Mouse (Mus musculus) limb, embryonic 10.5 days (tissue): ENCODE results near the gene Lonrf2. TPM values are rescaled to one million over a fixed set of nuclear protein-coding genes. Genes with fewer than 3 reads are reported as not detected.

Experiments
- DNase-seq: peaks from one replicate; pipeline ENCODE4 v3.0.0-alpha.2; 2017; ENCODE audit warnings: low spot score
- H3K27ac ChIP-seq: fragments of 300-500 bp; sonication (generic); 2 replicates; pipeline ENCODE4 v1.5.1; 2016; ENCODE audit warnings: mild to moderate bottlenecking
- H3K27me3 ChIP-seq: fragments of 300-500 bp; sonication (generic); 2 replicates; pipeline ENCODE4 v1.6.1; 2016; ENCODE audit warnings: low read depth, mild to moderate bottlenecking; ENCODE audit not compliant: poor library complexity, severe bottlenecking
- H3K36me3 ChIP-seq: fragments of 300-500 bp; sonication (generic); 2 replicates; pipeline ENCODE4 v1.6.1; 2016; ENCODE audit warnings: mild to moderate bottlenecking, moderate library complexity
- H3K4me1 ChIP-seq: fragments of 300-500 bp; sonication (generic); 2 replicates; pipeline ENCODE4 v1.6.1; 2016
- H3K4me3 ChIP-seq: fragments of 300-500 bp; sonication (generic); 2 replicates; pipeline ENCODE4 v1.5.1; 2016; ENCODE audit warnings: mild to moderate bottlenecking, moderate library complexity
- H3K9me3 ChIP-seq: fragments of 300-500 bp; sonication (generic); replicated peaks from 2 replicates; pipeline ENCODE4 v1.6.1; 2016; ENCODE audit warnings: mild to moderate bottlenecking
- WGBS: fragments of 180-500 bp; shearing (Covaris S2); methylation state at CpG from one replicate; pipeline ENCODE4 v1.1.7; 2016; 5-methylcytosine and 5-hydroxymethylcytosine counted together
- polyA plus RNA-seq: library from polyadenylated mRNA; unstranded; fragments of >200 nt; fragmentation: Nextera tagmentation; extraction: Ambion mirVana; gene quantifications from 2 replicates; pipeline ENCODE4 v1.2.1, GENCODE M21; 2016

The Lonrf2 gene
- polyA plus RNA-seq, 1 experiment from 2014 or later = 0.38 TPM

DNA sequence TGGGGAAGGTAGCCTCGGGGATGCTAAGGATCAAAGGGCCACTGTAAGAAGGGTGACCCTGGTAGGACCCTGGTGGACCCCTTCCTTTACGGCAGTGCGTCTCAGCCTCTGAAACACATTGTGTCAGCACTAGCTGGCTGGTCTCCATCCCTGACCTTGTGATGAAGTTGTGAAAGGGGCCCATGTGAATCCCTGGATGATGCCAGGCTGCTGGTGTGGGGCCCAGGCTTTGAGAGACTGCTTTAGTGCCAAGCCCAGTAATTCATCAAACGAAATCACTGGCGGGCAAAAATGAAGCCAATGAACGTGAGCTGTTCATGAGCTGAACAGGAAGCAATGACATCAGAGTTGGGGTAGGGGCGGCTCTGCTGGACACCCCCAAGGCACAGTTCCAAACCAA lies 50.2 kb downstream of the Lonrf2 start:
- WGBS = 68% methylated on average over 7 of the region's 7 CpGs
- Histone ChIP-seq H3K27me3 (0 out of 2 replicates have a peak, but pooled peaks cover 5% of the 10 kb centered on the region), H3K27ac (no peak overlapping the region), H3K4me3 (no peak overlapping the region), H3K36me3 (no peaks in the 10 kb centered on the region), H3K9me3 (no peaks in the 10 kb centered on the region), H3K4me1 (peaks cover 17% of the 10 kb centered on the region)
- DNase-seq = no peak

GRCm38 (mm10) chr1:38778271-38778670 lies 58.2 kb downstream of the Lonrf2 start:
- WGBS = 94% methylated on average over 1 of the region's 1 CpGs
- no peaks in the 10 kb centered on the region for H3K27me3 ChIP-seq
- peaks cover 14% of the 10 kb centered on the region for H3K4me1 ChIP-seq
- no peak overlapping the region for H3K27ac ChIP-seq
- no peak overlapping the region for H3K4me3 ChIP-seq
- H3K9me3 ChIP-seq = no peaks in the 10 kb centered on the region
- H3K36me3 ChIP-seq = no peaks in the 10 kb centered on the region
- DNase-seq = no peak

GRCm38 (mm10) chr1:38777500-38777899 lies 59.0 kb downstream of the Lonrf2 start:
- no peaks in the 10 kb centered on the region for H3K27me3 ChIP-seq
- 89% methylated on average over 7 of the region's 7 CpGs for WGBS
- no peaks in the 10 kb centered on the region for H3K9me3 ChIP-seq
- H3K4me1 ChIP-seq = peaks cover 14% of the 10 kb centered on the region
- no peak overlapping the region for H3K27ac ChIP-seq
- DNase-seq = no peak
- H3K36me3 ChIP-seq = no peaks in the 10 kb centered on the region
- no peak overlapping the region for H3K4me3 ChIP-seq

DNA sequence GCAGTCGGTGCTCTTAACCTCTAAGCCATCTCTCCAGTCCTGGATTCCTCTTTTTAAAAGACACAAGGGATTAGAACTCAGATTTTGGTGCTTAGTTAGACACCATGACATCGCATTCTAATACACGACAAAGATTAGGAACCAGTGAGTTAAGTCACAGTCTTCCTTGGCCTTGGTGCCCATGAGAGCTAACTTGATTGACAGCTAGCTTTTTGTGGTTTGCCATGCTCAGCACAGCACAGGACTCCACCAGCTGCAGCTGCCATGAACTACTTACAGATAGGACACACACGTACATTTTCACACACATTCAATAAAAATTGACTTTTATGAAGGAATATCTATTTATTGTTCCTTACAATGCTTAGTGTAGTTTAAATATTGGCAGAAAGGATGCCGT lies 60.8 kb downstream of the Lonrf2 start:
- peaks cover 20% of the 10 kb centered on the region for H3K4me1 ChIP-seq
- no peak overlapping the region for H3K27ac ChIP-seq
- no peak overlapping the region for H3K4me3 ChIP-seq
- no peaks in the 10 kb centered on the region for H3K9me3 ChIP-seq
- no peaks in the 10 kb centered on the region for H3K36me3 ChIP-seq
- no peaks in the 10 kb centered on the region for H3K27me3 ChIP-seq
- no peak for DNase-seq
- 93% methylated on average over 5 of the region's 5 CpGs for WGBS

- H3K4me1 ChIP-seq = peaks cover 54% of the 10 kb centered on the region
- H3K4me3 ChIP-seq = no peak overlapping the region
- peak overlapping the region; percentile 72 for H3K27ac ChIP-seq
- no peaks in the 10 kb centered on the region for H3K36me3 ChIP-seq
- 0 out of 2 replicates have a peak, but pooled peaks cover 5% of the 10 kb centered on the region for H3K27me3 ChIP-seq
- 78% methylated on average over 3 of the region's 3 CpGs for WGBS
- no peak for DNase-seq
- no peaks in the 10 kb centered on the region for H3K9me3 ChIP-seq
Observed at GRCm38 (mm10) chr1:38770676-38771075, 65.8 kb downstream of the Lonrf2 start.

- peak overlapping the region; percentile 72 for H3K27ac ChIP-seq
- 28% methylated on average over 6 of the region's 6 CpGs for WGBS
- DNase-seq = peak; percentile 85
Observed at GRCm38 (mm10) chr1:38769920-38770319, 66.6 kb downstream of the Lonrf2 start.

GRCm38 (mm10) chr1:38767812-38768211 lies 68.7 kb downstream of the Lonrf2 start:
- Histone ChIP-seq H3K9me3 (no peaks in the 10 kb centered on the region), H3K36me3 (no peaks in the 10 kb centered on the region), H3K27ac (peak overlapping the region; percentile 87), H3K4me3 (peak overlapping the region; percentile 50), H3K4me1 (peaks cover 77% of the 10 kb centered on the region), H3K27me3 (0 out of 2 replicates have a peak, but pooled peaks cover 5% of the 10 kb centered on the region)
- peak; percentile 96 for DNase-seq
- WGBS = 10% methylated on average over 11 of the region's 11 CpGs

More at GRCm38 (mm10) chr1:38769920-38770319, 66.6 kb downstream of the Lonrf2 start:
- Histone ChIP-seq H3K27me3 (0 out of 2 replicates have a peak, but pooled peaks cover 5% of the 10 kb centered on the region), H3K9me3 (no peaks in the 10 kb centered on the region), H3K36me3 (no peaks in the 10 kb centered on the region), H3K4me1 (peaks cover 62% of the 10 kb centered on the region), H3K4me3 (no peak overlapping the region)

- Histone ChIP-seq H3K4me3 (peak overlapping the region; percentile 50), H3K9me3 (no peaks in the 10 kb centered on the region), H3K4me1 (peaks cover 77% of the 10 kb centered on the region), H3K27ac (peak overlapping the region; percentile 87), H3K36me3 (no peaks in the 10 kb centered on the region), H3K27me3 (0 out of 2 replicates have a peak, but pooled peaks cover 5% of the 10 kb centered on the region)
- WGBS = 12% methylated on average over 18 of the region's 18 CpGs
- peak; percentile 94 for DNase-seq
Observed at GRCm38 (mm10) chr1:38766661-38767572, 69.6 kb downstream of the Lonrf2 start.

DNA sequence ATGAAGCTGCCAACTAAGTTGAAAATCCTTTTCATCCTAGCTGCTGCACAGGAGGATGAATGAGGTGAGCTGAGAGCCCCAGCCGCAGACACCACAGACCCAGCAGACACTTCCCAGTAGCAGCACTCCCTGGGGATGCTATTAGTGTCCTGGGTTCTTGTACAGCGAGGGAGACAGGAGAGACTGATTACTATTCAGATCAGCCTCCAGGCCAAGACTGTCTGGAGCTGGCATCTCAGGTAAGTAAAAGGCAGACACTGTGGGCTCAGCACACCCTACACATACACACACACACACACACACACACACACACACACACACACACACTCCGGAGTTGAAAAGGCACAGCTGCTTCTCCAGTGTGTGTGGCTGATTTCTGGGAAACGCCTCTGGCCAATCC lies 70.3 kb downstream of the Lonrf2 start:
- no peak for DNase-seq
- H3K9me3 ChIP-seq = no peaks in the 10 kb centered on the region
- H3K4me1 ChIP-seq = peaks cover 83% of the 10 kb centered on the region
- 0 out of 2 replicates have a peak, but pooled peaks cover 5% of the 10 kb centered on the region for H3K27me3 ChIP-seq
- 34% methylated on average over 4 of the region's 4 CpGs for WGBS
- H3K27ac ChIP-seq = peak overlapping the region; percentile 87
- no peaks in the 10 kb centered on the region for H3K36me3 ChIP-seq
- H3K4me3 ChIP-seq = no peak overlapping the region

GRCm38 (mm10) chr1:38763960-38764613 lies 72.4 kb downstream of the Lonrf2 start:
- Histone ChIP-seq H3K9me3 (no peaks in the 10 kb centered on the region), H3K36me3 (no peaks in the 10 kb centered on the region), H3K27me3 (0 out of 2 replicates have a peak, but pooled peaks cover 5% of the 10 kb centered on the region), H3K27ac (peak overlapping the region; percentile 64; the same call in 1 of the 2 replicates), H3K4me3 (no peak overlapping the region), H3K4me1 (peaks cover 87% of the 10 kb centered on the region)
- 83% methylated on average over 10 of the region's 10 CpGs for WGBS
- no peak for DNase-seq

DNA sequence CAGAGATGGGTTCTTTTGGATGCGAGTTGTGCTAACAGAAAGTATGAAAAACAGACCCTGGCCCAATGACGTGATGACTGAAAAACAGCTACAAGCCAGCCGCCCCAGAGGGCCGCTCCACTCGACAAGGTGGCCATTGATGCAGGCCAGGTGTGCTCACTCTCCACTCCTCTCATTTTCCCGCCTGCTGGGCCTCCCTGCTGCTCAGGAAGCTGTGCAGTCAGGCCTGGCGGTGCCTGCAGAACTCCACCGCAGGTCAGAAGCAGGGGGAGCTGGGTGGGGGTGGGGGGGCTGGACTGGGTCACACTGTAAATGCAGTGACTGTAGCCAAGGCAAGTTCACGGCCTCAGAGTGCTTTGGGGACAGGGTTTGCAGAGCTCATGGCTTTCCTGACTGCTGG lies 76.1 kb downstream of the Lonrf2 start:
- peak; percentile 91 for DNase-seq
- no peaks in the 10 kb centered on the region for H3K27me3 ChIP-seq
- H3K27ac ChIP-seq = peak overlapping the region; percentile 82
- H3K4me3 ChIP-seq = 0 out of 2 replicates have a peak overlapping the region, but pooled peaks have one; percentile 10
- 0 out of 2 replicates have a peak, but pooled peaks cover 2% of the 10 kb centered on the region for H3K36me3 ChIP-seq
- H3K4me1 ChIP-seq = peaks cover 81% of the 10 kb centered on the region
- H3K9me3 ChIP-seq = no peaks in the 10 kb centered on the region
- WGBS = 17% methylated on average over 9 of the region's 9 CpGs

GRCm38 (mm10) chr1:38757791-38758403 lies 78.6 kb downstream of the Lonrf2 start:
- Histone ChIP-seq H3K9me3 (no peaks in the 10 kb centered on the region), H3K4me1 (peaks cover 61% of the 10 kb centered on the region), H3K27me3 (no peaks in the 10 kb centered on the region), H3K36me3 (0 out of 2 replicates have a peak, but pooled peaks cover 2% of the 10 kb centered on the region), H3K4me3 (no peak overlapping the region), H3K27ac (peak overlapping the region; percentile 82)
- WGBS = 41% methylated on average over 5 of the region's 5 CpGs
- peak; percentile 77 for DNase-seq
